Mouse (Mus musculus): ENCODE data around the gene Fam222b.
"Not testable (repeated sequence)": the region's sequence is repeated elsewhere in the genome, so short reads cannot be mapped to it uniquely, and the experiment has no call there.

The Fam222b gene

DNA sequence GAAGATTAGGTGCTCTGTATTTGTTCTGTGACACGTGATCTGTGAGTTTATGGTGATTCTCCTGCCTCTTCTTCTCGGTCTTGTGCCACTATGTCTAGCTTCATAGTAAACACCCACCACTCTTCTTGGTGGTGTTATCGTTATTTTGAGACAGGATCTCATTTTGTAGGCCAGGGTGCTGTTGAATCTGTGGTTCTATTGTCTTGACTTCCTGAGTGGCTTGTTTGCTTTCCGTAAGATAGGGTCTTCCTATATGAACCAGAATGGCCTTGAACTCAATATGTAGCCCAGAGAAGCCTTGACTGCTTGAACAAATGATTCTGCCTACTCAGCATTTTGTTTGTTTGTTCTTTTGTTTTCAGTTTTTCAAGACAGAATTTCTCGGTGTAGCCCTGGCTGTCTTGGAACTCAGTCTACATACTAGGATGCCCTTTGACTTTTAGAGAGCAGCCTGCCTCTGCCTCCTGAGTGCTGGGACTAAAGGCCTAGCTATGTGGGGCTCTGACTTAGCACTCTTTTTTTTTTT lies 6.6 kb upstream of the Fam222b start:
- DNase-seq (ENCODE audit: low read depth, low spot score): no peak

DNA sequence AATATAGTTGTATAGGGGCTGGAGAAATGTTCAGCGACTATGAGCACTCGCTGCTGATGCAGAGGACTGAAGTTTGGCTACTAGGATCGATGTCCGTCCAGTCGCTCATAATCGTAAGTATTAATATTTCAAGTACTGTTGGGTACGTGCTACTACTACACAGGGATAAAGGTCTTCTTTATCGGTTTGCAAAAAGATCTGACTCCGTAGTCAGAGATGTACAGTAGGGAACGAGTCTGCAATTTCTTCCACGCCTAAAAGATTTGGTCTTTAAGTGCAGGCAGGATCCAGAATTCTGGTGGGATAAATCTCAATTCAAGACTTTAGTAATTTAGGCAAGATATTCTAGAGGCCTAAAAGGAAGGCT lies 340 bp upstream of the Fam222b start:
- no peak for DNase-seq (ENCODE audit: low read depth, low spot score)

DNA sequence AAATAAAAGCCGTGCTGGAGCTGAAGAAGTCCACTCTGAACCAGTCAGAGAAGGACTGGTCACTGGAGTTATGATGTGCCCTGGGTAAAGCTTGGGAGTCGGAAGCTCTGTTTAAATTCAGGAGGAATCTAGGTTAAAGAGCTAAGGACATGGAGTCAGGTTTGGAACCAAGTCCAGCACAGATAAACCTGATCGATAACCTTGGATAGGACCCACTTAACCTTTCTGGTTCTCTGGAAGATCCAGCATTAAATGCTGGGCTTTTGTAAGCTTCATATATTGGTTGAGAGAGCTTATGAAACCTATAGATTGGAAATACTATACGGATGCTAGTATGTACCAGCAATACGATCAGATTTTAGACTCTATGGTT lies 670 bp downstream of the Fam222b start:
- no peak for DNase-seq (ENCODE audit: low read depth, low spot score)

DNA sequence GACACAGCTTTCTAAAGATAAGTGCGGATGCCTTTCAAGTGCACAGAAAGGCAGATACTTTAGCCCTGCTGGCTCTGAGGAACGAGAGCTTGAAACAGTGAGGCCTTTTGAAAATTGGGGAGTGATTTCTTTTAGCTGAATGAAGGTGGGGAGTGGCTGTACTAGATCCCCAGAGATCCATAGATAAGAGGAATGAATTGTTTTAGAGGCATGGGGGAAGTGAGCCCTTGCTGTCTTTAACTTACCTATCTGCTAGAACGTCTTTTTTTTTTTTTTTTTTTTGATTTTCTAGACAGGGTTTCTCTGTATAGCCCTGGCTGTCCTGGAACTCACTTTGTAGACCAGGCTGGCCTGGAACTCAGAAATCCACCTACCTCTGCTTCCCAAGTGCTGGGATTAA lies 2.6 kb downstream of the Fam222b start:
- DNase-seq (ENCODE audit: low read depth, low spot score): no peak

DNA sequence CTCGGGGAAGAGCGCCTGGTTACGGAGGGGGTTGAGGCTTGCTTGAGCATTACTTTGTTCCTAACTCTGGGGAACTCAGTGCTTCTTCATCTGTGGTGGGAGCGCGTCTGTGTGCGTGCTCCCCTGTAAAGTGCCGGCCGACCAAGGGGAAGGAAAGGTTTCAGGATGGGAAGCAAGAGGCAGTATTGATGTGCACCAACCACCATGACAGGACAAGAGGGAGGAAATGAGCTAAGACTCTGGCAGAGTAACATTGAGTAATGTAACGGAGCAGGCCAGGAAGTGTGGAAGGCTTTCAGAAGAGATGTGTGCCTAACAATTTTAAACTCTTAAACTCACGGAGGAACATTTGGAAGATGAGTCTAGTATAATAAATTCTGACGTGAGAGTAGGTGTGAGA lies 6.3 kb downstream of the Fam222b start:
- DNase-seq (ENCODE audit: low read depth, low spot score): no peak

DNA sequence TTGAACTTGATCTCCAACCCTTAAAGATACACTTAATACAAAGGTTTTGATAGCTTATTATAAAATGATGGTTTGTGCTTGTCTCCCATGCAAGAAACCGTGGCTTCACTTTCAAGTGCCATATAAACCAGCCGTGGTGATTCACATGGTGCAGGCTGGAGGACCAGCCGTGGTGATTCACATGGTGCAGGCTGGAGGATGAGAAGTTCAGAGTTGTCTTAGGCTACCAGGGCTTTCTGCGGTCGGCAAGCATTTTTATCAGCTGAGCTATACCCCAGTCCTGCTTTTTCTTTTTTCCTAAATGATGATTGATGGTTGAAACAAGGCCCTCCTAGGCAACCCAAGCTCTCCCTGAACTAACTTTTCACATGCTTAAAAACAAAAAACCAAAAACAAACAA lies 7.7 kb downstream of the Fam222b start:
- no peak for DNase-seq (ENCODE audit: low read depth, low spot score)

DNA sequence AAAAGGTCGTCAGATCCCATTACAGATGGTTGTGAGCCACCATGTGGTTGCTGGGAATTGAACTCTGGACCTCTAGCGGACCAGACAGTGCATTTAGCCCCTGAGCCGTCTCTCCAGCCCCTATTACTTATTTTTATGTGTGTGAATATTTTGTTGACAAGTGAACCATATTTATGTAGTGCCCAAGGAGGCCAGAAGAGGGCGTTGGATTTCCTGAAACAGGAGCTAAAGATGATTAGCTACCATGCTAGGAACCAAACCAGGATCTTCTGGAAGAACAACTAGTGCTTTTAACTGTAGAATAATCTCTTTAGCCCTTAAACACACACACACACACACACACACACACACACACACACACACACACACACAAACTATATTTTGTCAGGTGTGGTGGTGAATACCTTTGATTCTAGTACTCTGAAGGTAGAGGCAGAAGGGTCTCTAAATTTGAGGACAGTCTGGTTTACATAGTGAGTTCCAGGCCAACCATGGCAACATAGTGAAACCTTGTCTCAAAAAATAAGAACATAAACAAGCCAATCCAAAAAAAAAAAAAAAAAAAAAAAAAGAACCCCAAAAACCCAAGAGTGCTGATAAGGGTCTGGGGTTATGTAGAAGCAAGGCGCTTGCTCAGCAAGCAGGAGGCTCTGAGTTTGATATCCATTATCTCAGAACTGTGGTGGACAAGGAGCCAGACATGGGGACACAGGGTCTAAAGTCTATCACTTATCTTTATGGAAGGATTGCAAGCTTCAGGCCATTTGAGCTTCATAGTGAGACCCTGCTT lies 8.7 kb downstream of the Fam222b start:
- no peak for DNase-seq (ENCODE audit: low read depth, low spot score)

DNA sequence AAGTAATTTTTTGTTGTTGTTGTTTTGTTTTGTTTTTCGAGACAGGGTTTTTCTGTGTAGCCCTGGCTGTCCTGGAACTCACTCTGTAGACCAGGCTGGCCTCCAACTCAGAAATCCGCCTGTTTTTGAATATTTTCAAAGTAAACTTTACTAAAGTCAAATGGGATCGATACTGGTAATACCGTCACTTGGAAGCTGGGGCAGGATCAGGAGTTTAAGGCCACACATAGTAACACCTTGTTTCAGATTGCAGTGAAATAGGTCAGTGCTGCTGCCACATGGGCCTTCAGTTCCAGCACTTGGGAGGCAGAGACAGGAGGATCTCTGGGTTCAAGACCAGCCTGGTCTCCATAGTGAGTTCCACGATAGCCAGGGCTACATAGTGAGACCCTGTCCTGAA lies 10.0 kb downstream of the Fam222b start:
- no peak for DNase-seq (ENCODE audit: low read depth, low spot score)

DNA sequence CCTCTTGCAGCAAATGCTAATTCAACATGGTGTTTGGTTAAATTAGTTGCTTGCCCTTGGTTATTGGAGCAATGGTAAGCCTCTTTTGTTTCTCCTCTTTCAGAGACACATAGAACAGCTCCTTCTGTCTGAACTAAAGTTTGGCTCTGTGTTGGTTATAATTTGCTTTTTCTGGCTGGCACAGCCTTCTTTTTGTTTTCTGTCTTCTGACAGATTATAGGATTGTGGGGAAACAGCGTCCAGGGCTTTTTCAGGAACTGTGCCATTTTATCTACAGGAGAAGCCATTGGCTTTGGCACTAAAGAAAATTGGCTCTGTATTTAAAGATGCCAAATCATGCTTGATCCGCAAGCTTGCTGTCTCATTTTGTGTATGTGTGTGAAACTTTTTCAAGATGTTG lies 19.2 kb downstream of the Fam222b start:
- DNase-seq (ENCODE audit: low read depth, low spot score): peak; percentile 45

DNA sequence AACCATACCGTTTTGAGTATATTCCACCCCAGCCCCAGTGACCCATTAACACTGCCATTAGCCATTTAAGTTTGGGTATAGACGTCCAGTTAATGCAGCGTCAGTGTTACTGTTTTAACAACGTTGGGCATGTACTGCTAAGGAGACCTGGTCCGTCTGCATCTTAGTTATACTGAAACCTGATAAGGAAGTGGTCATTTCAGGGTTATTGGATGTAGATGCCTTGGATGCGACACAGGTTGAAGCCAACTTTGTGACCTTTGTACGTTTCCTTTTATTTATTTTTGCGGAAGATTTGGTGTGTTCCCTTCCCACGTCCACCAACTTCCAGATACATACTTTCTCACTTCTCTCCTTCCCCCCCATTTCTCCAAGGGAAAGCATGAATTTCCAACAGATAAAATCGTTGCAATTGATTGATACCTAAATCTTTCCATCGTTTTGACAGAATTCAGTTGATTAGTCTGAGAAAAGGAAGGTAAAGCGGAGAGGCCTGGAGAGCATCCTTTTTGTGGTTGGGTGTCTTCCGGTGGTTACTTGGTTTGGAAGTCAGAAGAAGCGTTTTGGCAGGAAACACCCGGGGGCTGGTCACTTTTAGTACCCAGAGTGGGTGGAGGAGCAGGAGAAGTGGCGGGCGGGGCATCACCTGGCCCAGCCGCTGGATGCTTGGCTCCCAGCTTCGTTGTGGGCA lies 20.4 kb downstream of the Fam222b start:
- DNase-seq (ENCODE audit: low read depth, low spot score): no peak

DNA sequence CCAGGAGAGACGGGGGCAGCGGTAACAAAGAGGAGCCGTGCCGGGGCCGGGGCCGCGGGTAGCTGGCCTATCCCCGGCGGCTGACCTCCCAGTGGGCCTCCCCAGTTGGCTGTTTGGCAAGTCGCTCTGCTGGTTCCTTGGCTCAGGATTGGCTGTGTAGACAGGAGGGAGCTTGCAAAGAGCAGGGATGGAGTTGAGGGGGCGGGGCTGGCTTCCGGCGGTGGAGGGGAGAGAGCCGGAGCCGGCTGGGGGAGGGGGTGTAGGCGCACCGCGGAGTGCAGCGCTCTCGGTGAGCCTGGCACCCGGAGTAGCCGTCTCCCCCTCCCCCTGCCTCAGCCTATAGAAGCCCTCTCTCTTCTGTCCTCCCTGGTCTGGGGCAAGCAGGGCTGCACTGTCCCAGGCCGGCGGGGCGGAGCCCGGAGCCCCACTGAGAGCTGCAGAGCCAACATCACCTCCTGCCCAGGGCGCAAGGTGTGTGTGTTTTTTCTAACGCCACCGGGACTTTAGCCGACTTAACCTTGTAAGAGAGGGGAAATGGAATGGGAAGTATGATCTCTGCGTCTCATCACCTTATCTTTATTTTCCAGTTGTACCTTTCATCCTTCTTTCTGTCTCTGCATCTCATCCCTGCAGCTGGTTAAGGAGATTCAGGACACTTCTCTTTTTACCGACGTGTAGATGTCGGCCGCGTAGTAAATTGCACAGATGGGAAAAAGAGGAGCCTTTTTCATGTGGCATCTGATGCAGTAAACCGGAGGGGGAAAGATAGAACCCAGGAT lies 21.1 kb downstream of the Fam222b start:
- DNase-seq (ENCODE audit: low read depth, low spot score): peak; percentile 95

DNA sequence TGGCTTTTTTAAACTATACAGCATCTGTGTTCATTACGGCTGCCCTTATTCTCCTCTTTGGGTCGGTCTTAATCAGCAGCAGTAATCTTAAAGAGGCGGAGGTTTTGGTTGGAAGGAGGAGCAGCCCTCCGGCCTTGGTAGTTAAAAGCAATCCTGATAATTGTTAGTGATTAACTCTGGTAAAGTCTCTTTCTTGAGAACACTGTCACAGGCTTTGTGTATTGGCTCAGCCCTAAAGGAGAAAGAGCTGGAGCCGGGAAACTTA lies 21.6 kb downstream of the Fam222b start:
- no peak for DNase-seq (ENCODE audit: low read depth, low spot score)

DNA sequence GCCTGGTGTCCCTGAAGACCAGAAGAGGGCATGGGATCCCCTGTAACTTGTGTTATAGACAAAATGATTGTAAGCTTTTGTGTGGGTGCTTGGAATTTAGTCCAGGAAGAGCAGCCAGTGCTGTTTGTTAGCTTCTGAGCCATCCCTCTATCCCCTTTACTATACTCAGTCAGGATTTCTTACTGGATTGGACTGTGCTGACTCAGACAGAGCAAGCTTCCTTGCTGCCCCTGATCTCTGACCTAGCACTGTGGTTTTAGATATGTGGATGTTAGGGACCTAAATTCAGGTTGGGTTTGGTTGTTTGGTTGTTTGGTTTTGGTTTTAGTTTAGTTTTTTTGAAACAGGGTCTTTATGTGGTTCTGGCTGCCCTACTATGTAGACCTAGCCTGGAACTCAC lies 24.0 kb downstream of the Fam222b start:
- DNase-seq (ENCODE audit: low read depth, low spot score): no peak

DNA sequence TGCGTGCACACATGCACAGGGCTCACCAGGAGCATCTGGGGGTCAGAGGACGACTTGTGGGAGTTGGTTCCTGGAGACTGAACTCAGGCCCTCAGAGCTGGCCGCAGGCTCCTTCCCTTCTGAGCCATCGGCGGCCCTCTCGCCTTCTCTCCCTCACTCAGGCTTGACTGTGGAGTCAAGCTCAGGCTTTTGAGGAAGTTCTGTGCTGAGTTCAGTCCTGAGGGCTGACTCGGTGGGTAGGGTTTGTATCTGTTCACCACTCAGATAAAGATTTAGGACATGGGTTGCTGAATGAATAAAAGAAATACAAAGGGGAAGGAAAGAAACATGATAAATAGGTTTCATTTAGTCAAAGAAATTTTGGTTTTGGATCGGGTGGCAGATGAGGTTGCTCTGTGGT lies 25.4 kb downstream of the Fam222b start:
- no peak for DNase-seq (ENCODE audit: low read depth, low spot score)

DNA sequence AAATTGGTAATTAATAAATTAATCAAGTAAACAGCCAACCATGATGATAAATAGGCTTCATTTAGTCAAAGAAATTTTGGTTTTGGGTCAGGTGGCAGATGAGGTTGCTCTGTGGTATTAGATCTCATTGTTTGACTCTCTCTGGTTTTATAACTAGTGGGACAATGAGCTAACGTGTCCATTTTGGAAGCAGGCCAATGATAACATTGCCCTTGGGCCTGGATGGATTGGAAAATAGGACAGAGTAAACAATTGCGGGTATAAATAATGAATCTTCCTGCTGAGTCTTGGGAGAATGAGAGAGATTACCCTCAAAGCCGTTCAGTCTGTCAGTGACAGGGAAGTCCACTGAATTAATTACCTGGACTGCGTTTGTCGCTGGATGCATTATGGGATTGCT lies 26.7 kb downstream of the Fam222b start:
- no peak for DNase-seq (ENCODE audit: low read depth, low spot score)

DNA sequence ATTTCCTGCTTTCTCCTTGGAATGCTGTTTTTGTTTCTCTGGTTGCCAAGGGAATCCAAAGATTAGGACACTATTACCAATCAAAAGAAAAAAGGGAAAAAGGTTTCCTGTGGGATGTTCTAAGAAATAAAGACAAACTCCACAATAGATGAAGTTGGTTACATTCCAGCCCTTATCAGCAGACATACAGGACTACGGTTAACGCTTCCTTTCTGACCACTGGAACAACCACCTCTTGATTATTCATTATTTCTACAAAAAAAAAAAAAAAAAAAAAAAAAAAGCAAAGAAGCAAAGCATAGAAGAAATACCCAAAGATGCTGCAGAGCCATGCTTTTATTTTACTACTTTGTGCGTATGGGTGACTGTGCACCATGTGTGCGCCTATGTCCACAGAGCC lies 28.4 kb downstream of the Fam222b start:
- no peak for DNase-seq (ENCODE audit: low read depth, low spot score)

DNA sequence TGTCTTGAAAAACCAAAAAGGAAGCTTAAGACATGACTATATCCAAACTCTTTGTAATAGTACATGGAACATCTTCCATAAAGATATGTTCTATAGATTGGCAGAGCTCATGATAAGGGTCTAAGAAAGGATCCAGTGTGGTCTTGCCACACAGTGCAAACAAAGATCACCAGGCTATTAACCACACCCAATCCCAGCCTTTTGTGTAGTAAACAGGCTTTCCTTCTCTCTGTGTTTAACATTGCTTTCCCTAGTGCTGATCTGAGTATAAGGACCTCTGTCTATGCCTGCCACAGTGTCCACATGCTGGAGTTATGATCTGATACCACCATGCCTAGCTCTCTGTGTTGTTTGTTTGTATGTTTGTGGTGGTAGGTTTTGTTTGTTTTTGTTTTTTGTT lies 29.3 kb downstream of the Fam222b start:
- DNase-seq (ENCODE audit: low read depth, low spot score): no peak

DNA sequence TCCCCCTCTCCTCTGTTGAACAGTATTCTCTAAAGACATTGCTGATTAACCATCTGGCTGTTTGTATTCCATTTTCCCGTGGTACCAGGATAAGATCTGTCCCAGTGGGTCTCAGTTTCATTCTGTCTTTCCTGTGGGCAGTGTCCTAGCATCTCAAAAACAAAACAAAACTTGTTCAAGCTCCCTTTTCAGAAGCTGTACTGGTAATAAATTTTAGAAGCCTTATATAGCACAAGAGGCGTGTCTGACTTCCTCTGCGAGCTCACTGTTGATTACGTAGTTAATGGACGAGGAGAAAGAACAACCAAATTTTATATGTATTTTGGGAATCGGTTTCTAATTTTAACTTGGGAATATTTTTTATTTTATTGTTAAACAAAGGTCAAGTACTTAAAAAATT lies 31.2 kb downstream of the Fam222b start:
- DNase-seq (ENCODE audit: low read depth, low spot score): no peak

DNA sequence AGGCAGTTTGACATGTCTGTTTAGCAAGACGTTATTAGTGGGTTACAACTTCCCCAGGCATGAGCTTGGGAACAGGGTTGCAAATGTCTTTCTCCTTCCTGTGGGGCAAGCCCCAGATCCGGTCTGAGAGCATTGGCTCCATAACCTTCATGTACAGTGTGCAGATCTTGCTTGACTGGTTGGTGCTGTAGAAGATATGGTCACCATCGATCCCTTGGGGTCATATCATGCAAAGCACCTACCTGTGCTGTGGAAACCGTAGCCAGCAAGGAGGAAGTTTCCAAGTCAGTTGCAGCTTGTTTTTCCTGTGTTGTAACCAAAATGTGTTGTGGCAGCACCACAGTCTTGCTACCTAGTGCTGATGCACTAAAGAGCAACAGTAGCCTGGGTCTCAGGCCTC lies 32.3 kb downstream of the Fam222b start:
- DNase-seq (ENCODE audit: low read depth, low spot score): no peak

DNA sequence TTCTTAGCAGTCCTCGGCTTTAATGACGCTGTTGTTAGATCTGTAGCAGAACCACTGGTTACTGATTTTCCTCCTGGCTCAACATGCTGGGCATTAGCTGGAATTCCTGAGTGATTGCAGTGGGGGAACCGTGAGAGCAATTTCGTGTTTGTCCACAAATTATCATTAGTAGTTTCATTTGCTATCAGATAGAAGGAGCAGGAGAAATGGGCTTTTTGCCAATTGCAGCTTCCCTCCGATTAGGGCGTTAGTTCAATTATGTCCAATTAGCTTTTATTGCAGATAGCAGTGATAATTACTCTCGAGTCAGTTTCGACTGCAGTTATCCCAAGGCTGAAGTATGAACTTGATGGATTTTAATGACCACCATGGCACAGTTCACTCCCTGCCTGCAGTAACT lies 35.0 kb downstream of the Fam222b start:
- DNase-seq (ENCODE audit: low read depth, low spot score): no peak

DNA sequence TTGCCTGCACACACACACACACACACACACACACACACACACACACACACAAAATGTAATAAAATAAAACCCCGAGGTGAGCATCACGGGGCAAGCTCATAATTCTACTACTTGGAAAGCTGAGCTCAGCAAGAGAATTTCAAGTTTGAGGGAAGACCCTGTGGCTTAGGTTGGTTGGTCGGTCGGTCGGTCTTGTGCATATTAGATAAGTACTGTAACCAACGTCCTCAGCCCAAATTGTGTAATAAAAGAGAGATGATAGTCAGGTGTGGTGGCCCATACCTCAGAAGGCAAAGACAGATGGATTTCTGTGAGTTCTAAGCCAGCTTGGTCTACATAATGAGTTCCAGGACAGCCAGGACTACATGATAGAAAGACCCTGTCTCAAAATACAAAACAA lies 39.5 kb downstream of the Fam222b start:
- no peak for DNase-seq (ENCODE audit: low read depth, low spot score)

DNA sequence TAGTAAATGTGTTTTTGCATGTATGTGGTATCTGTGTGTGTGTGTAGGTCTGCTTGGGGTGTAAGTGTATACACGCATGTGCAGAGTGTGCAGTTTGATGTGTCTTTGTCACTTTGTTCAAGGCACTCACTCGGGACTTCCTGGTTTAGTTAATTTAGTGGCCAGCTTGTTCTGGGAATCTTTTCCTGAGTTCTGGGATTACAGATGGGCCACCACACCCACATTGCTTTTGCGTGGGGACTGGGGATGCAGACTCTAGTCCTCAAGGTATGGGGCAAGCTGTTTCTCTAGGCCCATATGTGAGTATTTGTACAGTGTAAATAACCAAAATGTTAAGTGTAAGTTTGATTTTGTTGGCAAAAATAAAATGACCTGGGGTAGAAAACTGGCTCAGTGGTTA lies 39.9 kb downstream of the Fam222b start:
- DNase-seq (ENCODE audit: low read depth, low spot score): no peak

DNA sequence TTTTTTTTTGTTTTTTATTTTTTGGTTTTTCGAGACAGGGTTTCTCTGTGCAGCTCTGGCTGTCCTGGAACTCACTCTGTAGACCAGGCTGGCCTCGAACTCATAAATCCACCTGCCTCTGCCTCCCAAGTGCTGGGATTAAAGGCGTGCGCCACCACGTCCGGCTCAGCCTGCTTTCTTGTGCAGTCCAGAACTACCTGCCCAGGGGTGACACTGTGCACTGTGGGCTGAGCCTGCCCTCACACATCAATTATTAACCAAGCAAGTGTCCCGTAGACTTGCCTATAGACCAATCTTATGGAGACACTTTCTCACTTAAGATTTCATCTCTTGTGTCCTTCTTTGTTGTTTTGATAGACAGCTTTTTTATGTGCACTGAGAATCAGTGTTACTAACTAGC lies 40.9 kb downstream of the Fam222b start:
- not testable (repeated sequence) for DNase-seq (ENCODE audit: low read depth, low spot score)

Data from telencephalon, adult 2 months (tissue).